Mouse (Mus musculus) forelimb bud, embryonic 11.5 days (tissue): ENCODE measurements at regions not wholly inside any gene's neighbourhood (a gene's known extent, or its start where the extent isn't known, plus 50 kb on each side); places are given as distances from the start of the nearest gene placed in this dataset.

Experiments
- DNase-seq: peaks from one replicate; pipeline ENCODE4 v3.0.0-alpha.2; 2012; ENCODE audit warnings: low read depth, low spot score

DNA sequence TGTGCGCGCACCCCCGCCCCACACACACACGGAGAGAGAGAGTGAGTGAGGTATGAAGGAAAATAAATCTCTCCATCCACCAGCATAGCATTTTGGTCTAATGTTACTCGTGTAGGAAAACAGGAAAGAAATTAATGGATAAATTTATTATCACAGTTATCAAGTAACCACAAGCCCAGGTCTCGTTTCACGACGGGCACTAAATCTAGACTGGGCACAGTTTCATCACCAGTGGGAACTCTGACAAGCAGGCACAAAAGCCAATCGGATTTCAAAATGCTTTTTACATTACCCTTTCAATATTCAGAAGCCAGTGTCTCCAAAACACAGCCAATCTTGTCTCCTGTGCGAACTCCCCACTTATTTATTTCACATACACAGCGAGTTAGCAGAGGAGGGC lies 244.9 kb upstream of the Lrtm1 start:
- no peak for DNase-seq

DNA sequence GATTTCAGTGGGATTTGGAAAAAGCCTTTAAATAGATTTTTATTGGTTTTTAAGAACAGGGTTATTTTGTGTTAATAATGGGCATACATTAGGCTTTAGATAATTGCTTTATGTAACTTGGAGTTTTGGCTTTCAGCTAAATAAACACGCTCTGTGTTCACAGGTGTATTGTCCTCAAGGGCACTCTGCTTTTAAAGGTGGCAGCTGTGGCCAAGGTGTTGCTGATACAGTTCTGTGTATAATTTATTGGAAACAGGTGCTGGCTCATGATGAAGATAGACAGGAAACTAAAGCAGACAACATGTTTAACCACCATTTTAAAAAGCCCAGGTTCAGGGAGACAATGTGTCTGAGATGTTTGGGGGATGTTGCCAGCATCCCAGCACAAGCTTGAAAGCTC lies 242.3 kb upstream of the Lrtm1 start:
- peak; percentile 66 for DNase-seq

DNA sequence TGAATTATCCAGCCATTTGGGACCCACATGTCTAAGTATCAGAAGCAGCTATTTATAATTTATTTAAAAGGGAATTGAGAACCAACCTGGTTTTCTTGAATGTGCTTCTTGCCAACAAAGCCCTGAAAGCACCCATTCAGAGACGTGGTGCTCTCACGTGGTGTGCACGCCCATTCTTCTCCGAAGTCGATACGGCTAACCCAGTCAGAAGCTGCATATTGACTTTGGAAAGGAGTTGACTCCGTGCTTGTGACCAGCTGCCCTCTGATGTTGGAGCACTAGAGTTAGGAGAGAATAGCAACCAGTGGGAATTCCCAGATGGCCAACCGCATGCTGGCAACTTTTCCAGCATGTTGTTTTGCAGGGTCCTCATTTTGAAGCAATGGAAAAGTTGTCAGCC lies 240.2 kb upstream of the Lrtm1 start:
- no peak for DNase-seq

DNA sequence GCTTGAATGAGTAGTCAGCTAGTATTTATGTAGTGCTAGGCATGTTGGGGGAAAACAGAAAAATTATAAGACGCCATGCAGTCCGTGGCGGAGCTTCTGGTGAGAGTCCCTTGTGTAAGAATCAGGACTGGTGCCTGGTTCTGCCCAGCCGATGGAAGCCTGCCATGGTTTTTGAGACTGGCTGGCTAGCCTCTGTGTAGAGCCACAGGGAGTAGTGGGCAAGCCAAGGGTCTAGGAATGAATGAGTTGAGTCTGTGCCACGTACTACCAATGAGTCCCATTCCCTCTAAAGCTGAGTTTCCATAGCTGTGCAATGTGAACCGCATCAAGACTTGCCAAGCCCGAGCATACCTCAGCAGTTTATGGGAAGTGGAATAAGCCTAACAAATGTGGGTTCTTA lies 236.3 kb upstream of the Lrtm1 start:
- no peak for DNase-seq

DNA sequence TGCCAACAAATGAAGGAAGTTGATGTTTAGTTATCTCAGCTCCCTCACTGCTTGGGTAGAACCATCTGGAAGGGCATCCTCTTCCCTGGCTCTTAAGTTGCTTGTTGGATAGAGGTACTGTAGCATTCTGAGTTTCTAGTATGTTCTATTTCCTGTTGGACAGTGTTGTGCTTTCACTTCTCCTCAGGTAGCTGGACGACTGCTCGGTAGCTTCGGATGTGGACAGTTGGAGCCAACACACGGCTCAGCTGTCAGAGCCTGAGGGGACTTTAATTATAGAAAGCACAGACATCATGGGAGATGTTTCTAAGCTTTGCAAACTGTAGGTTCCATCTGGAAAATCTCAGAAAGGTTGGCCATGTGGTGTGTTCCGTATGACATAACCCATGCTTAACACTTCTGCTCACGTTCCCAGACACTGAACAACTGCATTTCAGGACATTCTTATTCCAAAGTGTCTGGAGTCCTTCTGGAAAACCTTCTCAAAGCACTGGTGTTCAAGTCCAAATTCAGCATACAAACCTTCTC lies 233.8 kb upstream of the Lrtm1 start:
- DNase-seq: no peak

DNA sequence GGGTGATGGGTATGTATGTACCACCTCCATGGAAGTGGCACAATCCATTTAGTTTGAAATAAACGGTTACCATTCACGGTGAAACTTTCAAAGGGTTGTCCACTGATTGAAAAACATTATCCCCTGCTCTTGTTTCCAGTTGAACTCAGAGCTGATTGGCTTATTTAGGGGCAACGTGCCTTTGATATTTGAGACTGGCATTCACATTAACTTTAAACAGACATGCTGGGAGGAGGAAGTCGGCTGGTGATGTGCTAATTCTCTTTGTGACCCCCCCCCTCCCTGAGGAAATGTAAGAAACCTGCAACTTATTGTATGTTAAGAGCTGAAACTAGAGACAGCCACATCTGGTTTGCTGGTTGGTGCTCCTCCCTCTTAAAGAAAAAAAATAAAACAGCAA lies 219.7 kb upstream of the Lrtm1 start:
- DNase-seq: peak; percentile 80

DNA sequence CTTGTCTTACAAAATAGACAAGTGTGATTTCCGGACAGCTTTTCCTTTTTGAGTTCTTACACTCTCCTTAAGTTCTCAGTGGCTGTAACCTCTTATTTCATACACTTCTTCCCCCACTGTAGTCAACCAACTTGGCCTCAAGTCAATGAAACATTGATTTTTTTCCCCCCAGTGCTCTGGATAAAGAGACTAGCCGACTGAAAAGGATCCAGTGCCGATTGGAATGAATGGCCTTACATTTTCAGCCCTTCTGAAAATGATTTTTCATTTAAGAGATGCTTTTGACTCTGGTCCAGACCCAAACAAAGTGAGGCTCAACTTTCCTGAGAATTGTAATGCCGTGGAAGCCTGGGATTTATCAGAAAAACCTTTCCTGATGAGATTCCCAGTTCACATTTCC lies 216.3 kb upstream of the Lrtm1 start:
- DNase-seq: no peak

DNA sequence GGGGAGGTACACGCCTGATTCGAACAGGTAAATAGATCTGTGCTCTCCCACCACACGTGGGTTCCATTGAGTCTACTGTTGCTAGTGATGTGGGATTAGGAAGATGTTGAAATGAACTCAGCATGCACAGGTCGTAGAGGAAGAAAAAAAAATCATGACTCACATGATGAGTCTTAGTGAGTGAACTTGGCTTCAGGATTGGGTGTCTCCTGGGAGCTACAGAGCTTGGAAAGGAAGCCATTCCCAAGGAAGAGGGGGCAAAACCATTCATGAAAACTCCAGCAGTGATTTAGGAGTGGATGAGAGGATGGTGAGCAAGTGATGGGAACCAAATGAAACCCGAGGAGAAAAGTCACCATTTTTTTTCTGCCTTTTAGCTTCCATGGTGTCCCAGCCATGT lies 215.9 kb upstream of the Lrtm1 start:
- DNase-seq: no peak

DNA sequence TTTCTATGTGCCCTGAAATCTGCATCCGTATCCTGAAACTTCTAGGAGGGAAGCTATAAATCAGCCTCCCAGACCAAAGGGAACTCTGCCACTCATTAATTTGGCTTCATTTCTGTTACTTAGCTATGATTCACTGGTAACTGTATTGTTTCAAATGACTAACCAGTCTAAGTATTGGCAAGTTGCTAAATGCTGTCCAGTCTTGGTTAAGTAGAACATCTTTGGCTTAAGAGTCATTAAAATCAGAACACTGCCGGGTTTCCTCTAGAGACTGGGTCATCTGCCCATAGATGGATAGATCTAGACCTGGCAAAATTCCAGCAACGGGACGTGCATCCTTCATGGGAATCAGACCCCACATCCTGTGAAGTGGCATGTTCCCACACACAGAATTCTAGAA lies 209.9 kb upstream of the Lrtm1 start:
- no peak for DNase-seq

DNA sequence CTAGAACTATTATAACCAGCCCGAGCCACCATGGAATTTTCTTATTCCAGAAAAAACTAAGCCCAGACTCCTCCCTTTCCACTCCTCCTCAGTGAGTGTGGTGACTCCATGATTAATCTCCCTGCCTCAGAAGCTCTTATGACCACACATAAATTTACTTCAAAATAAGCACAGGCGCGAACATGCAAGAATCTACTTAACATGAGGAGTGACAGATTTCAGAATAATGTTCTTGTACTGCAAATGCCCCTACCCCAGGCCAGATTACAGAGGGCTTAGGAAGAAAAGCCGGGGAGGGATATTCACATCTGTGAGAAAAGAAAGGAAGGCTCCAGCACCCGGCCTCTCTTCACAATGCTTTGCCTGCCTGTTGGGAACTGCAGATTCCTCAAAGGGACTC lies 208.7 kb upstream of the Lrtm1 start:
- no peak for DNase-seq

DNA sequence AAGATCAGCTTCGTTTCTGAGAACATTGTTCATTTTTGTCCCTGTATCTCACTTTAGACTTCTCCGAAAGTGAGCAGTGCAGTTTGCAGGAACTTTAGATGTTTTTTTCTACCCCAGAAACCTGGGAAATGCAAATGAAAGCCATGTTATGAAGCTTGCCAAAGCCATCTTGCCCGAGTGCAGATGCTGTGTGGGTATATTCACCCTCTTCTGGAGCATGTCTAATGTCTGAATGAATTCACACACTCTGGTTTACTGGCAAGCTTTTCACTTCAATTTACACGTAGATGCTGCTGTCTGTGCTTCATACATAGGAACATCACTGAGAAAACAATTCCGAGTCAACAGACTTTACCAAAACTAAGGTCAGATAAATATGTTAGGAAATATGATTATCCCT lies 197.0 kb upstream of the Lrtm1 start:
- no peak for DNase-seq

DNA sequence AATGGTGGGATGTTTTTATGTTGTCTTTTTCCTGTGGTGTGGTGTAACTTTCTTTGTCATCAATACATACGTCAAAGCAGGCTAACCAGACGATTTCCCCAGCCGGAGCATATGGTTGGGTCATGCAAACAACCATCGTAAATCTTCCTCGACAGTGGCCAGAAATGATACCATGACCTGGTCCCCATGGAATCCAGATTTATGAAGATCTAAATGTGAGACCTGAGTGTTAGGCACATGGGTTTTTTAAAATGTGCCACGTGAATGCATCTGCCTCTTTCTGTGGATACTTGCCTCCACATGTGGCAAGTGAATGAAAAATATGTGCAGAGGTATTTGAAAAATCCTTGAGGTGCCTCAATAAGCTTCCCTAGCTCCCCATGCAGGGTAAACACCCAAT lies 190.8 kb upstream of the Lrtm1 start:
- peak; percentile 81 for DNase-seq

DNA sequence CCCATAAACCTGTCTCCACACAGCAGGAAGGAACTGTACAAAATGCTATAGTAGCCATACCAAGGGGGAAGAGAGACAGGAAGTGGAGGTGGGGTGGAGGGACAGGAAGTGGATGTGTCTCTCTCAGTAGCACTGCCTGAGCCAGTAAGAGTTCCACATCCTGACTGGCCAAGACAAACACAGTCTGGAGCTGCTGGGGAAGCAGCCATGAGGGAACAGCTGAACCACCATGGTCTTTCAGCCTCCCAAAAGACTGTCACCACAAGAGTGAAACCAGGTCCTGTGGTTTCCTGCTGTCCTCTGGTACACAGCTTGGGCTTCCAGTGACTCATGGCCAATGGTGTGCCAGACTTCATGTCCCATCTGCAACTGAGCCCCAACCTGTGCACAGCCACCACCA lies 180.9 kb upstream of the Lrtm1 start:
- no peak for DNase-seq

DNA sequence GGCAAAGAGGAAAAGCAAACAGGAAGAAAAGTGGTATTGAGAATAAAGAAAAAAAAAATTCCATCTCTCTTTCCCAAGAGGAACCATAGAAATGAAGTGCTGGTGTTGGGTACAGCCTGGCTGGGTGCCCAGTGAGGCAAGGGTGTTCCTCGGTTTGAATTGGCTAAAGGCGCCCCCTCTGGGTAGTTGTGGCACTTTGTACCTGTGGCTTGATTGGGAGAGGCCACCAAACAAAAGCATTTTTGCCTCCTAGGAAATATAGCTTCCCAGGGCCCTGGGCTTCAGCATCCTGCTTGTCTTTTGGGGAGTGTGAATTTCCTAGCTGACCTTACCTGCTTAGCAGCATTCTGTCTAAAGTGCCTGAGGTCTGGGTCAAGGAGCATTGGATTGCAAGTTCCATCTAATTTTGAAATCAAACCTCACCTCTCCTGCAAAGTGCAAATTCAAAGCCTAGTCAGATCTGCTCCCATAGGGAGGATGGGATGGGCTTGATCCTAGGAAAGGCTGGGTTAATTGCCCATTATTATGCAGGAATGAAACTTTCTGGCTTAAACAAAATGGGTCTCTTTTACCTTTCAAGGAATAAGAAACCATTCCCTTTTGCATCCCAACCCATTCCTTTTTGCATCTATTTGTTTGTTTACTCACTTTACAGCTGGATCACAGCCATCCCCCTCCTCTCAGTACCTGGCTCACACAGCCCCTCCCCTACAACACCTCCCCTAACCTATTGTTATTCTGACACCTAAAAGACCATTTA lies 169.0 kb upstream of the Lrtm1 start:
- DNase-seq: no peak
